Mouse (Mus musculus) lung, adult 2 months (tissue): ENCODE measurements around the gene Brca1. TPM values are rescaled to one million over a fixed set of nuclear protein-coding genes. Genes with fewer than 3 reads are reported as not detected.
A peak's percentile ranks its signal among the peaks of the same experiment; 100 is the strongest.

Experiments
- DNase-seq: peaks from one replicate; pipeline ENCODE4 v3.0.0; 2022
- H3K4me1 ChIP-seq: fragments of 200-500 bp; 2 replicates; pipeline ENCODE4 v1.6.1; 2011; ENCODE audit warnings: low read length; ENCODE audit not compliant: control insufficient read depth, insufficient read depth
- H3K4me3 ChIP-seq: fragments of 200-500 bp; replicated peaks from 2 replicates; pipeline ENCODE3; 2011; ENCODE audit warnings: low read depth, mild to moderate bottlenecking, control low read depth, low read length; ENCODE audit errors: extremely low read depth
- CTCF ChIP-seq: fragments of 200-500 bp; IDR thresholded peaks from 2 replicates; pipeline ENCODE4 v1.5.1; 2011; ENCODE audit warnings: mild to moderate bottlenecking, low read length, control low read depth; ENCODE audit not compliant: insufficient read depth
- POLR2A ChIP-seq: fragments of 200-500 bp; IDR thresholded peaks from 2 replicates; pipeline ENCODE4 v1.6.1; 2011; ENCODE audit warnings: low read depth, mild to moderate bottlenecking, control low read depth, low read length, borderline replicate concordance; ENCODE audit errors: extremely low read depth
- WGBS: fragments of 180-500 bp; shearing (Covaris S2); methylation state at CpG from one replicate; pipeline ENCODE4 v1.1.7; 2018; 5-methylcytosine and 5-hydroxymethylcytosine counted together
- polyA plus RNA-seq: library from polyadenylated mRNA; depleted of rRNA; stranded (reverse); fragments of >200 nt; gene quantifications from 2 replicates; pipeline ENCODE4 v1.2.3, GENCODE M21; 2012

Brca1 gene
- polyA plus RNA-seq, 1 experiment = 0.25 TPM

DNA sequence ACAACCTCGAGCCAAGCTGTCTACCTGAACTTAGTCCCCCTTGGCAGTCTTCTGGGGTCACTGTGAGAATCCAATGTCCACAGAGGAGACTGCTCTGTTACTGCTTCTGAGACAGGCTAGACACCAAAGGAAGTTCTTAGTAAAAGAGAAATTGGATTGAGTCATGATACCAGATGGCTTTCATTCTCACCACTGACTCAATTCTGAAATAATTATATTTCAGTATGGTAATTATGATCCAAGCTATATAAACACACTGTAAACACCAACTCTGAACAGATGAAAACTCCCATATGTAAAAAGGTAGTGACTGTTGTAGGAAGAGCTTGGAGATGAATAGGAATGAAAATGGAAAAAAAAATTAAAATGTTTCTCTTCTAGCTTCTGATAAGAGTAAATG, 7.6 kb downstream of the Brca1 start:
- TF ChIP-seq CTCF (no peak), POLR2A (no peak)
- DNase-seq = no peak
- WGBS = 59% methylated on average over 1 of the region's 1 CpGs

DNA sequence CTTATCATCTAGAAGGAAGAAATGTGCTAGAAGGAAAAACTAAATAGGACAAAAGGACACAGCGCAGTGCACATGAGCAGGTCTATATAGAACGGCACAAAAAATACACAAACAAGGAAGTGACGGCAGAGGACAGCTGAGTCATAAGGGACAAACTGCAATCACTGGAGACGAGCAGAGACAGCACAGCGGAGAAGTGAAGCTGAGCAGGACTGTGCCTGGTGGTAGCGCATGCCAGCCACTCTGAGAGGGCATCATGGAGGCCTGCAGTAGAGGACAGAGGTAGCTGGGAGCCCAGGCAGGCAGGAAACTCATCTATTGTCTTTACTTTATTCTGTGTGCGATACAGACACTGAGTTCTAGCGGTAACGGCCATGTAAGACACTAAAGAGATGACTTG, 8.2 kb downstream of the Brca1 start:
- TF ChIP-seq CTCF (no peak), POLR2A (peak; percentile 32; the same call in 1 of the 2 replicates)
- Histone ChIP-seq H3K4me3 (peak overlapping the region; percentile 36), H3K4me1 (no peaks in the 10 kb centered on the region)
- WGBS = 60% methylated on average over 9 of the region's 9 CpGs
- no peak for DNase-seq

More for the DNA sequence above, 7.6 kb downstream of the Brca1 start:
- Histone ChIP-seq H3K4me1 (no peaks in the 10 kb centered on the region), H3K4me3 (no peak overlapping the region)

DNA sequence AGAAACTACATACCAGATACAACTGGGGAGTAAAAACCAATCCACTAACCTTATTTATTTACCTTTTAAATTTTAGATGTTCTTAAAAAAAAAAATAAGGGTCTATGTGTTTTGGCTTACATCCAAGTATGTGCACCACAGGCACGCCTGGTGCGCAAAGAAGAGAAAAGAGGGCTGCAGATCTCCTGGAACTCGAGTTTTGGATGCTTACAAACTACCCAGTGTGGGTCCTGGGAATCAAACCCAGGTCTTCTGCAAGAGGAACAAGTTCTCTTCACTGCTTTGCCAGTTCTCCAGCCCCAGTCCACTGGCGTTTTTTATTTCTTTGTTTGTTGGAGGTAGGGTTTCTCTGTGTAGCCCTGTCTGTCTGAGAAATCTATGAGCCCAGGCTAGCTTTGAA, 25.1 kb downstream of the Brca1 start:
- no peak for TF ChIP-seq CTCF
- TF ChIP-seq POLR2A = no peak
- no peaks in the 10 kb centered on the region for H3K4me1 ChIP-seq
- WGBS = 87% methylated on average over 4 of the region's 4 CpGs
- no peak overlapping the region for H3K4me3 ChIP-seq
- no peak for DNase-seq

DNA sequence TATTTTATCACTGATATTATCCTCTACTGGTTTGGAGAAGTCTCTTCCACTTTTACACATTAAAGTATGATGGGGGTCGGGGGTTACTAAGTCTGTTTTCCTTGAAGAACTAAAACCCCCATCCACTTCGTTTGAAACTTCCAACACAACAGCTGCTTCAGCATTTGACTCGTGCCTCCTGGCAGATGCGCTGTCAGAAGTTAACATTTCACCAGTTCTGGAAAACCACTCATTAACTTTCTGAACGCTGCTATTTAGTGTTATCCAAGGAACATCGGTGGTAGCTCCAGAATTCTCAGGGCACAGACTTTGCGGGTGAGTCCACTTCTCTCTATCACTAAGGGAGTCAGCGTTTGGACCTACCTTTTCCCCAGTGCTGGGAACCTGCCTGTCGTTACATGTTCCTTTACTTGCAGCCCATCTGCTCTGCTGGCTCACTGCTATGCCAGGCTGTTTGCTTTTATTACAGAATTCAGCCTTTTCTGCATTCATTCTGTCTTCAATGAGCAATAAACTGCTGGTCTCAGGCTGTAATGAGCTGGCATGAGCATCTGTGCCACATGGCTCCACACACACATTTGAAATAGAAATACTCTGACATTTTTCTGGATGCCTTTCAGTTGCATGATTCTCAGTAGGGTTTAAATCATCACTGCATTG, 25.7 kb downstream of the Brca1 start:
- no peak for TF ChIP-seq POLR2A
- TF ChIP-seq CTCF = no peak
- H3K4me3 ChIP-seq = no peak overlapping the region
- no peak for DNase-seq
- 85% methylated on average over 9 of the region's 9 CpGs for WGBS
- H3K4me1 ChIP-seq = no peaks in the 10 kb centered on the region

DNA sequence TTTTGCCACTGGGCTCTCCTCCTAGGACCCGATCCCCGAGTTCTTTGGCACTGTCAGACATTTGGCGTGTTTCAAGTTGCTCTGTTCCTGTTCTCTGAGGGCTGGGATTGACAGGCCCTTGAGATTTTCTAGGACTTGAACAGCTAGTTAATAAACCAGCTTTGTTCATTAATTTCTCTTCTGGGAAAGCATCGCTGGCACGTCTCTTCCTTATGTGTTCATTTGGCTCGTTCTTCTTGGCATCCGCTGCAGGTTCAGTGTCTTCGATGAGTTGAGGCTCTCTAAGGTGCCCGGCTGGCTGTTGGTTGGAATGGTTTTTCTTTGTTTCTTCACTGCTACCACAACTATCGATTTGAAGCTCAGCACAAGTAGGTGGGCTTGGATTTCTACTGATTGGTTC, 26.7 kb downstream of the Brca1 start:
- WGBS = 91% methylated on average over 10 of the region's 10 CpGs
- H3K4me1 ChIP-seq = no peaks in the 10 kb centered on the region
- TF ChIP-seq CTCF = no peak
- no peak for DNase-seq
- no peak overlapping the region for H3K4me3 ChIP-seq

DNA sequence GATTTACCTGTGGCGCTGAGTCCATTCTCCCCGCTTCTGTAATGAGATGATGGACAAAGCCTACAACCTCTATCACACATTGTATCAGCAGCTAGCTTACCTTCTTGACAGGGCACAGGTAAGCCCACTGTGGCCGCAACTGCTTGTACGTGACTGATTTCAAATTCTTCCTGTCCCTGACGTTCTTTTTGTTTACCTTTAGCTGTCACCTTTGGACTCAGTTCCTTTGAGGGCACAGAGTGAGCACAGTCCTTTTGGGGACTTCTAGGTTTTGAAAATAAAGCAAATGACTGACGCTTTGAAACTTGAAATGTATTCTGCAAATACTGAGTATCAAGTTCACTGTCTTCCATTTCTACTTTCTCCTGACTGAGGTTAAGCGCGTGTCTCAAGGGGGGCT, 27.3 kb downstream of the Brca1 start:
- no peak for DNase-seq
- 84% methylated on average over 8 of the region's 8 CpGs for WGBS
- H3K4me3 ChIP-seq = no peak overlapping the region
- TF ChIP-seq POLR2A (no peak), CTCF (no peak)
- no peaks in the 10 kb centered on the region for H3K4me1 ChIP-seq

DNA sequence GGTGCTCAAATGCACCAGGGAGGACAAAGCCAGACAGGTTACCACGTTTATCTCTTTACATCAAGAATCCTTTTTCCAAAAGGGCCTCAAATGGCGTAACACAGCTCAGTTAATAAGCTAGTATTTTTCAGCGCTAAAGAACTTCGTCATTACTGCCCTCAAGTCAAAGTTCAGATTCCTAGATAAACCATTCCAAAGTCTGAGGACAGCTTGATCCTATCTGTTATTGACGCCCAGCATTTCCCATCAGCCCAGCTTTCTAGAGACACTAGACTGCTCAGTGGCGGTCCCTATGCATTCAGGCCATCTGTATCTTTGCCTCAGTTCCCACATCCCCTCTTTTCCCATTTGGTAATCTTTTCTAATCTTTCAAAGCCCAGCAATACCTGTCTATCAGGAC, 32.4 kb downstream of the Brca1 start:
- Histone ChIP-seq H3K4me3 (no peak overlapping the region), H3K4me1 (no peaks in the 10 kb centered on the region)
- 87% methylated on average over 6 of the region's 6 CpGs for WGBS
- DNase-seq = no peak
- TF ChIP-seq POLR2A (no peak), CTCF (no peak)

DNA sequence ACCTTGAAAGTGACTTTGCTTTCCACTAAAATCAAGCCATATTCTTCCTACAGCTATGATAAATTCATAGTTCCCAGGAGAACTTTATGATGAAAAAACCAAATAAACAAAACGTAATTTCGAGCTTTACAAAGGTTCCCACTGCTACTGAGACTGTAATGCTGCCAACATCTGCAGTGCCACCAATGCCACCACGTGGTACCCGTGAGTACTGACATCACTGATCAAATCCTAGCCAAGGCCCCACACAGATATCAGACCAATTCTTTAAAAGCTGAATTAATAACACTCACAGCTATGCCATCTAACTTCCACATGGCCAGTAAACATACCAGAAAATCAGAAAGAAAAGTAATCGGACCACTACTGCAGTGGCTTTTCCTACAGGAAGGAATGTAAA, 32.8 kb downstream of the Brca1 start:
- H3K4me3 ChIP-seq = no peak overlapping the region
- no peak for DNase-seq
- H3K4me1 ChIP-seq = no peaks in the 10 kb centered on the region
- TF ChIP-seq CTCF = peak; percentile 41; the same call in 1 of the 2 replicates
- no peak for TF ChIP-seq POLR2A
- 77% methylated on average over 5 of the region's 5 CpGs for WGBS

DNA sequence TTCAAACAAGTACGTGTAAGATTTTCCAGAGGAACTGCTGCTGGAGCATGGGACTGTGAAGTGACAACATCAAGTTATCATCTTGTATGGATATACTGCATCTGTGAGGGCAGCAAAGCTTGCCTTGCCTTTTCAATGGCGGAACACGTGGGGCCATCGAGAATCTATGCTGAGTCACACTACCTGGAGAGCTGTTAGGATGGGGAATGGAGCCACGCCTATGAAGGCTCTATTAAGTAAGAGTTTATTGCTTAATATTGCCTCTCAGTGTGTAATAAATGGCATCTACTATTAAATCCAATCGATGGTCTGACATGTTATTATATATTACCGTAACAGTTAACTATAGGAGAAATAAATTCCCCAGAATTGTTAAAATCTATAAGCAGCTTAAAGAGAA, 44.7 kb downstream of the Brca1 start:
- 78% methylated on average over 7 of the region's 7 CpGs for WGBS

DNA sequence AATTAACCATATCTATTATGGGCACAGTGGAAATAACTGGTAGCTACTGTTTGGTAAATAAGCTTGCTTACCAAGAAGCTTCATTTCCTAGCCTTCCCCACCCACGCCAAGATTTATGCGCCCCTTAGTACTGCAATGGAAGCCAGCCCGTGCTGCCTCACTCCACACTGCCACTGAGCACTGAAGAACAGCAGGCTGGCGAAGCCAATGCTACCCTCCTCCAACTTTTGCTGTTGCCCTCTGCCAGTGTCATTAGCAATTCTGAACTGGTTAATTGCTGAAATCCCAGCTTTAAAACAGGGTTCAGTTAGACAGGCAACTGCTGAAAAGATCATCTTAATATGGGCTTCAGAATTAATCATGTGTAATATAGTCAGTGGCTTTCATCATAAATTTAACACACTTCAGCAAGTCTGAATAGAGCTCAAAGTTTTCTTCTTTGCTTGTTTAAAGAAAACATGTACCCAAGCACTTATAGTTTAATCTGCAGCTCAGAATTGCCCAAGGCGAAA, 45.4 kb downstream of the Brca1 start:
- 89% methylated on average over 5 of the region's 5 CpGs for WGBS
- no peak for TF ChIP-seq POLR2A
- no peak for TF ChIP-seq CTCF
- H3K4me3 ChIP-seq = no peak overlapping the region
- DNase-seq = no peak
- no peaks in the 10 kb centered on the region for H3K4me1 ChIP-seq

More for the DNA sequence above, 44.7 kb downstream of the Brca1 start:
- no peak for DNase-seq
- no peak overlapping the region for H3K4me3 ChIP-seq
- no peaks in the 10 kb centered on the region for H3K4me1 ChIP-seq
- TF ChIP-seq CTCF = no peak
- TF ChIP-seq POLR2A = no peak
